Mouse (Mus musculus) small intestine, adult 2 months (tissue): ENCODE results near the gene Serinc3.
A peak's percentile ranks its signal among the peaks of the same experiment; 100 is the strongest.

ENCODE experiments used
- CTCF ChIP-seq: fragments of 200-500 bp; IDR thresholded peaks from 2 replicates; pipeline ENCODE4 v1.5.1; 2012; ENCODE audit warnings: low read depth, mild to moderate bottlenecking, control low read depth, inconsistent platforms, low read length, moderate library complexity, mixed read lengths; ENCODE audit not compliant: insufficient replicate concordance, insufficient read length; ENCODE audit errors: extremely low read depth
- POLR2A ChIP-seq: fragments of 200-500 bp; IDR thresholded peaks from 2 replicates; pipeline ENCODE4 v1.6.1; 2012; ENCODE audit warnings: low read depth, mild to moderate bottlenecking, control low read depth, inconsistent platforms, low read length, moderate library complexity

- TF ChIP-seq POLR2A (peak; percentile 71), CTCF (peak; percentile 78)
Observed at GRCm38 (mm10) chr2:163602101-163602971, 42.6 kb downstream of the Serinc3 start, which contains the start of gene Ttpal.
